Mouse (Mus musculus): ENCODE measurements around the gene Vps13d.

Gene Vps13d

GRCm38 (mm10) chr4:144947738-144948390 is 246.9 kb downstream of the Vps13d start:
- no peak for DNase-seq (ENCODE audit: low spot score in 2 of 2)

- DNase-seq (ENCODE audit: low spot score in 2 of 2), result no peak
Measured at GRCm38 (mm10) chr4:144943273-144943672, 251.5 kb downstream of the Vps13d start.

GRCm38 (mm10) chr4:144942433-144942832 is 252.4 kb downstream of the Vps13d start:
- no peak for DNase-seq (ENCODE audit: low spot score in 2 of 2)

- DNase-seq (ENCODE audit: low spot score in 2 of 2), result no peak
Measured at GRCm38 (mm10) chr4:144940796-144941462, 253.9 kb downstream of the Vps13d start.

GRCm38 (mm10) chr4:144939847-144940411 is 254.9 kb downstream of the Vps13d start:
- no peak for DNase-seq (ENCODE audit: low spot score in 2 of 2)

- no peak for DNase-seq (ENCODE audit: low spot score in 2 of 2)
Measured at GRCm38 (mm10) chr4:144936563-144937154, 258.1 kb downstream of the Vps13d start.

GRCm38 (mm10) chr4:144934501-144934900 is 260.3 kb downstream of the Vps13d start:
- no peak for DNase-seq (ENCODE audit: low spot score in 2 of 2)

- DNase-seq (ENCODE audit: low spot score in 2 of 2), result no peak
Measured at GRCm38 (mm10) chr4:144931167-144931566, 263.6 kb downstream of the Vps13d start.

- DNase-seq (ENCODE audit: low spot score in 2 of 2), result no peak
Measured at GRCm38 (mm10) chr4:144930366-144930765, 264.4 kb downstream of the Vps13d start.

GRCm38 (mm10) chr4:144929811-144930221 is 265.0 kb downstream of the Vps13d start:
- no peak for DNase-seq (ENCODE audit: low spot score in 2 of 2)

- no peak for DNase-seq (ENCODE audit: low spot score in 2 of 2)
Measured at GRCm38 (mm10) chr4:144928693-144929436, 265.9 kb downstream of the Vps13d start.
